Mouse (Mus musculus) heart, postnatal 14 days (tissue): ENCODE data around the gene Pgr. TPM values are rescaled to one million over a fixed set of nuclear protein-coding genes. Genes with fewer than 3 reads are reported as not detected.

Experiments used
- DNase-seq, 2 experiments: peaks; one replicate each; pipeline ENCODE4 v3.0.0; 2021 to 2022
- intact Hi-C: fragments of 180-260 bp; cut with DNase I; formaldehyde crosslinking; loops from one replicate; pipeline ENCODE4 v1.15.1; 2025
- long read RNA-seq, 2 experiments: library from polyadenylated mRNA; stranded (forward); transcript quantifications; one replicate each; pipeline ENCODE4 v2.0.0; 2021
- total RNA-seq, 2 experiments: library from RNA; stranded (reverse); gene quantifications; 2 replicates each; pipeline ENCODE4 v1.2.3; 2021

Gene Pgr
- total RNA-seq: not detected
- long read RNA-seq, experiment 1: 0 reads
- long read RNA-seq, experiment 2: 0 reads

- intact Hi-C loops: no loop called here
- DNase-seq: no peak
These were observed at the start of gene Pgr for GRCm38 (mm10) chr9:8899616-8900202. Gene Pgr (plus strand): TSS chr9:8899833.

- DNase-seq: no peak
- intact Hi-C loops: no loop called here
These were observed 42.2 kb upstream of the Pgr start for GRCm38 (mm10) chr9:8857455-8857854.

GRCm38 (mm10) chr9:8868511-8868910, 31.1 kb upstream of the Pgr start:
- intact Hi-C loops: no loop called here
- no peak for DNase-seq

- intact Hi-C loops: no loop called here
- DNase-seq: no peak
These were observed 4.4 kb upstream of the Pgr start for GRCm38 (mm10) chr9:8895205-8895604.

- intact Hi-C loops: no loop called here
- peak; percentile 3 to 5 for DNase-seq
These were observed 775 bp downstream of the Pgr start for GRCm38 (mm10) chr9:8900203-8901012.

GRCm38 (mm10) chr9:8901013-8901646, 1.5 kb downstream of the Pgr start:
- intact Hi-C loops: no loop called here
- DNase-seq: peak; percentile 2 to 6

GRCm38 (mm10) chr9:8901647-8902131, 2.1 kb downstream of the Pgr start:
- peak; percentile 4 to 5 for DNase-seq
- intact Hi-C loops: no loop called here

- intact Hi-C loops: no loop called here
These were observed 2.6 kb downstream of the Pgr start for GRCm38 (mm10) chr9:8902277-8902676.

GRCm38 (mm10) chr9:8927561-8927960, 27.9 kb downstream of the Pgr start:
- intact Hi-C loops: no loop called here
- DNase-seq: no peak

More at GRCm38 (mm10) chr9:8902277-8902676, 2.6 kb downstream of the Pgr start:
- no peak for DNase-seq

GRCm38 (mm10) chr9:8937753-8938152, 38.1 kb downstream of the Pgr start:
- DNase-seq: no peak
- intact Hi-C loops: no loop called here

GRCm38 (mm10) chr9:8953306-8953705, 53.7 kb downstream of the Pgr start:
- intact Hi-C loops: no loop called here
- DNase-seq: no peak

GRCm38 (mm10) chr9:8964512-8965133, 65.0 kb downstream of the Pgr start:
- intact Hi-C loops: loop anchor here (2.0 to 10.0 kb wide), 3 partner anchors 264 to 1360 kb away; no protein-coding TSS in a partner anchor
- peak in 1 of 2 experiments; percentile 44 for DNase-seq

- peak; percentile 13 to 45 for DNase-seq
- intact Hi-C loops: no loop called here
These were observed 70.6 kb downstream of the Pgr start for GRCm38 (mm10) chr9:8970240-8970639.

GRCm38 (mm10) chr9:8971491-8971890, 71.9 kb downstream of the Pgr start, which contains the start of gene Gm16485:
Gene Gm16485 (plus strand): TSS chr9:8971791.
- no peak for DNase-seq
- intact Hi-C loops: no loop called here

GRCm38 (mm10) chr9:8977775-8978174, 78.1 kb downstream of the Pgr start:
- intact Hi-C loops: no loop called here
- DNase-seq: no peak

GRCm38 (mm10) chr9:8982315-8982714, 82.7 kb downstream of the Pgr start:
- no peak for DNase-seq

GRCm38 (mm10) chr9:8996494-8996893, 96.9 kb downstream of the Pgr start:
- DNase-seq: no peak

More at GRCm38 (mm10) chr9:8982315-8982714, 82.7 kb downstream of the Pgr start:
- intact Hi-C loops: no loop called here

GRCm38 (mm10) chr9:9001170-9001569, 101.5 kb downstream of the Pgr start:
- intact Hi-C loops: no loop called here
- no peak for DNase-seq

More at GRCm38 (mm10) chr9:8996494-8996893, 96.9 kb downstream of the Pgr start:
- intact Hi-C loops: no loop called here

- intact Hi-C loops: loop anchor here (1.0 kb wide), 1 partner anchor 13 kb away; no protein-coding TSS in a partner anchor
- no peak for DNase-seq
These were observed 115.5 kb downstream of the Pgr start for GRCm38 (mm10) chr9:9015108-9015507.
